Mouse (Mus musculus): ENCODE results near the gene Dpy19l3. TPM values are rescaled to one million over a fixed set of nuclear protein-coding genes. Genes with fewer than 3 reads are reported as not detected.

Dpy19l3 gene
- polyA plus RNA-seq, 1 experiment from 2014 or later: 51.0 TPM

DNA sequence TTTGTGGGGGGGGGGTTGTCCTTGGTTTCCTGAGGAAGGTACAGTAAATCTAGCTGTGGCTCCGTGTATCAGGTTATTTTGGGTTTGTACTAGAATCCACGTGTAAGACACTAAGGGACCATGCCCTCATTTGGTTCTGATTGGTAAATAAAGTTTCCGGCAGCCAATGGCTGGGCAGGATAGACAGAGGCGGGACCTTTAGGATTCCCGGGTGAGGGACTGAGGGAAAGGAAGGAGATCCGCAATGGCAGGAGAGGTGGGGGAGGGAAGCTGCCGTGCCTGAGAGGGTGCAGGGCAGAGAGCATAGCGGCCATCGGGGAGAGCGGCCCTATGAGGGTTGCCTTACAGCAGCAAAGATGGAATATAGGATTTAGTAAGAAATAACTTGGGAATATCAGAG, 67.0 kb downstream of the Dpy19l3 start:
- no peaks in the 10 kb centered on the region for H3K27me3 ChIP-seq (replicated peaks; ENCODE audit: control insufficient read depth, insufficient read depth, low read length)
- peak overlapping the region; percentile 9; the same call in 1 of the 2 replicates for H3K4me2 ChIP-seq (ENCODE audit: low read length)
- H3K9me3 ChIP-seq (ENCODE audit: control insufficient read depth, low read length): no peaks in the 10 kb centered on the region
- no peaks in the 10 kb centered on the region for H3K36me3 ChIP-seq (ENCODE audit: control insufficient read depth, insufficient read depth, low read length)
- H3K9ac ChIP-seq (ENCODE audit: low read depth, low read length): no peak overlapping the region
- no peak for ATAC-seq
- H3K4me1 ChIP-seq (ENCODE audit: control insufficient read depth, insufficient read depth, low read depth, low read length): peaks cover 17% of the 10 kb centered on the region
- H3K4me3 ChIP-seq (ENCODE audit: low read length): no peak overlapping the region
- WGBS: 29% methylated on average over 10 of the region's 10 CpGs
- H3K27ac ChIP-seq (ENCODE audit: low read depth, low read length): no peak overlapping the region

DNA sequence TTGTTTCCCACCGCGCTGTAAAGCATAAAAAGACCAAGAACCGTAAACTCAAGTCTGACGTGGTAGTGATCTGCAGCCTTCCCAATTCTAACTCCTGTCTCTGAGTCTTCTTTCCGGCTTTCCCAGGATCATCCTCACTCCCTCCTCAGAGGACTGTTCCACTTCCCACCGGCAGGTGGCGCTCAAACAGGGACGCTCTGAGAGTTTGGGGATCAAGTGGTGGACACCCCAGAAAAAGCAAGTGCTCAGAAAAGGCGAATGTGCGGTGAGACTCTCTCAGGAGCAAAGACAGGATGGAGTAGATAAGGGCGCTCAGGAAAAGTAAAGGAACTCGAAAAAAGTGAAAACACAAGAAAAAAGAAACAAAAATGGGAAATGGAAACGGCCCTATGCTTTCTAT, 67.5 kb downstream of the Dpy19l3 start:
- Histone ChIP-seq H3K27me3 (replicated peaks; ENCODE audit: control insufficient read depth, insufficient read depth, low read length) (no peaks in the 10 kb centered on the region), H3K4me3 (ENCODE audit: low read length) (no peak overlapping the region), H3K36me3 (ENCODE audit: control insufficient read depth, insufficient read depth, low read length) (no peaks in the 10 kb centered on the region), H3K4me1 (ENCODE audit: control insufficient read depth, insufficient read depth, low read depth, low read length) (peaks cover 17% of the 10 kb centered on the region), H3K9me3 (ENCODE audit: control insufficient read depth, low read length) (no peaks in the 10 kb centered on the region), H3K27ac (ENCODE audit: low read depth, low read length) (no peak overlapping the region; the same call in 1 of the 2 replicates), H3K4me2 (ENCODE audit: low read length) (peak overlapping the region; percentile 9), H3K9ac (ENCODE audit: low read depth, low read length) (0 out of 2 replicates have a peak overlapping the region, but pooled peaks have one; percentile 11)
- ATAC-seq: no peak
- WGBS: 28% methylated on average over 13 of the region's 13 CpGs

DNA sequence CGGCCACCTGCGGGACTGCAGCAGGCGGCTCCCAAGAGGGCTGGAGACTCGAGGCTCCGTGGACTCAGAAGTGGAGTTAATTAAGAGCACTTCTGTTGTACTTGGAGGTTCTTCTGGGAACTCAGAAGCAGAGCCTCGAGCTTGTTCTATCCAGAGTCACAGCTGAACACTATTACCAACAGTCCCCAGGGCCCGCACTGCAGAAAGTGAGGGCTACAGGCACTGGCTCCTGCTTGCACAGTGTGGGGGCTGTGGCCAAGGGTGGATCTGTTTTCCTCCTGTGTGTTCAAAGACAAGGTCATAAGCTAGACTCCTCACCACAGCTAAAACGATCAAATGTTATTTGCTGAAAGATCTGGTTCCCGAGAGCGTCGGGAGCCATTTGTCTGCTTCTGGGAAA, 68.0 kb downstream of the Dpy19l3 start:
- ATAC-seq: 0 out of 2 replicates have a peak, but pooled peaks have one; percentile 38
- WGBS: 57% methylated on average over 11 of the region's 11 CpGs
- 0 out of 2 replicates have a peak, but pooled peaks cover 2% of the 10 kb centered on the region for H3K9me3 ChIP-seq (ENCODE audit: control insufficient read depth, low read length)

DNA sequence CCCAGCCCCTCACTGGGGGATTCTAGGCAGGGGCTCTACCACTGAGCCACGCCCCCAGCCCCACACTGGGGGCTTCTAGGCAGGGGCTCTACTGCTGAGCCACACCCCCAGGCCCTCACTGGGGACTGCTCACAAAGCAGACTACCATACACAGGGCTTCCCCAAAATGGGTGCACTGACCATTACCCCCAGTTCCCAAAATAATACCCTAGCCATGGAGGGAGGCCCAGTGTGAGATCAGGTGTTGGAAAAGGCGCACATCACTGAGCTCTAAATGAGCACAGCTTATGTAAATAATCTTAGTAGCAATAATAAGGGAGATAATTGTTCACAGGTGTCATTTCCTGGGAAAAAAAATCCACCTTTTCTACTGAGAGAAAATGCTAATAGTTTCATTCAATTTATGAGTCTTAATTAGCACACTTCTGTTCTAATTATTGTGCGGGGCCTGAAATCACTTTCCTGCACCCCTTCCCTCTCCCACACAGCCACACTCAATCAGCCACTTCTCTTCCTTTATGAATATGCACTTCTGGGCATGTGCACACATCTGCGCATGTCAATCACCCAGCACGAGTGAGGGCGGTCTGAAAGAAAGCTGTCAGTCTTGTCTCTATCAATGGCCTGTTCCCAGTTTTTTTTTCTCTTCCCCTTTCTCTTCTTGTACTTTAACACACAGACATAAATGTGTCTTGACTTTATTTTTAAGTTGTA, 70.7 kb downstream of the Dpy19l3 start:
- Histone ChIP-seq H3K27ac (ENCODE audit: low read depth, low read length) (no peak overlapping the region), H3K4me3 (ENCODE audit: low read length) (no peak overlapping the region), H3K9me3 (ENCODE audit: control insufficient read depth, low read length) (0 out of 2 replicates have a peak, but pooled peaks cover 2% of the 10 kb centered on the region), H3K27me3 (replicated peaks; ENCODE audit: control insufficient read depth, insufficient read depth, low read length) (no peaks in the 10 kb centered on the region), H3K36me3 (ENCODE audit: control insufficient read depth, insufficient read depth, low read length) (no peaks in the 10 kb centered on the region), H3K9ac (ENCODE audit: low read depth, low read length) (no peak overlapping the region), H3K4me2 (ENCODE audit: low read length) (no peak overlapping the region), H3K4me1 (ENCODE audit: control insufficient read depth, insufficient read depth, low read depth, low read length) (peaks cover 17% of the 10 kb centered on the region)
- peak; percentile 46; the same call in 1 of the 2 replicates for ATAC-seq
- WGBS: 59% methylated on average over 6 of the region's 6 CpGs

More for the DNA sequence above, 68.0 kb downstream of the Dpy19l3 start:
- Histone ChIP-seq H3K9ac (ENCODE audit: low read depth, low read length) (0 out of 2 replicates have a peak overlapping the region, but pooled peaks have one; percentile 11), H3K27ac (ENCODE audit: low read depth, low read length) (peak overlapping the region; percentile 25), H3K27me3 (replicated peaks; ENCODE audit: control insufficient read depth, insufficient read depth, low read length) (no peaks in the 10 kb centered on the region), H3K4me1 (ENCODE audit: control insufficient read depth, insufficient read depth, low read depth, low read length) (peaks cover 17% of the 10 kb centered on the region), H3K4me2 (ENCODE audit: low read length) (no peak overlapping the region), H3K4me3 (ENCODE audit: low read length) (no peak overlapping the region), H3K36me3 (ENCODE audit: control insufficient read depth, insufficient read depth, low read length) (no peaks in the 10 kb centered on the region)

DNA sequence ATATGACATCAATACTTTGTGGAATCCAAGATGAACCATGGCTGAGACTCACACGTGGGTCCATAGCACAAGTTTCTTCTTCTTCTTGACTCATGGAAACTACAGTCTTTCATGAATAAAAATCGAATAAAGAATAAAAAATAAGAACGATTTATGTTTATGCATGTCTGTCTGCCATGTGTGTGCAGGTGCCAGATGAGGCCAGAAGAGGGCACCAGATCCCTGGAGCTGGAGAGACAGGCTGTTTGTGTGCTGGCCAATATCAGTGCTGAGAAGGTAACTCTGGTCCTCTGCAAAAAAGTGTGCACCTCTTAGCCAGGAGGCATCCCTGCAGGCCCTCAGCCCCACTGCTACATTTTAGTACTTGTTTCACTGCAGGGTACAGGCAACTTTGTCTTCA, 72.7 kb downstream of the Dpy19l3 start:
- Histone ChIP-seq H3K4me1 (ENCODE audit: control insufficient read depth, insufficient read depth, low read depth, low read length) (peaks cover 6% of the 10 kb centered on the region), H3K27me3 (replicated peaks; ENCODE audit: control insufficient read depth, insufficient read depth, low read length) (no peaks in the 10 kb centered on the region), H3K36me3 (ENCODE audit: control insufficient read depth, insufficient read depth, low read length) (no peaks in the 10 kb centered on the region), H3K9me3 (ENCODE audit: control insufficient read depth, low read length) (peaks cover 5% of the 10 kb centered on the region; the same call in 1 of the 2 replicates), H3K27ac (ENCODE audit: low read depth, low read length) (no peak overlapping the region), H3K4me3 (ENCODE audit: low read length) (no peak overlapping the region), H3K9ac (ENCODE audit: low read depth, low read length) (no peak overlapping the region), H3K4me2 (ENCODE audit: low read length) (no peak overlapping the region)
- ATAC-seq: no peak
- 85% methylated on average over 3 of the region's 3 CpGs for WGBS

DNA sequence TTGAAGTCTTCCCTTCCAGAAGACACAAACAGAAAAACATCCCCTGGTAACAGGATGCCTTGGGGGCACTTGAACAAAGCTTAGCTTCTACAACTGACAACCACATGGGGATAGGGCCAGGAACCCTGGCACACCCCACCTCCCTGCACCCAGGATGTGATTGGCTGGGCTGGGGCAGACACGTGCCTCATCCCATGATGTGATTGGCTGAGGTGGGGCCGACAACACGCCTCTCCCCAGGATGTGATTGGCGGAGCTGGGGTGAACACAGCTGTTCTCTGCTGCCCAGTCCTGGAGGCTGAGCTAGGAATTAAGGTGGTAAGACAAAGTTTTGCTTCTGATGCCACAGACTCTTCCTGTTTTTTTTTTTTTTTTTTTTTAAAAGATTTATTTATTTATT, 75.3 kb downstream of the Dpy19l3 start:
- WGBS: 75% methylated on average over 4 of the region's 4 CpGs
- Histone ChIP-seq H3K9me3 (ENCODE audit: control insufficient read depth, low read length) (peaks cover 5% of the 10 kb centered on the region; the same call in 1 of the 2 replicates), H3K27me3 (replicated peaks; ENCODE audit: control insufficient read depth, insufficient read depth, low read length) (no peaks in the 10 kb centered on the region), H3K4me2 (ENCODE audit: low read length) (no peak overlapping the region), H3K36me3 (ENCODE audit: control insufficient read depth, insufficient read depth, low read length) (no peaks in the 10 kb centered on the region), H3K27ac (ENCODE audit: low read depth, low read length) (no peak overlapping the region), H3K4me1 (ENCODE audit: control insufficient read depth, insufficient read depth, low read depth, low read length) (no peaks in the 10 kb centered on the region), H3K4me3 (ENCODE audit: low read length) (no peak overlapping the region), H3K9ac (ENCODE audit: low read depth, low read length) (no peak overlapping the region)
- no peak for ATAC-seq

DNA sequence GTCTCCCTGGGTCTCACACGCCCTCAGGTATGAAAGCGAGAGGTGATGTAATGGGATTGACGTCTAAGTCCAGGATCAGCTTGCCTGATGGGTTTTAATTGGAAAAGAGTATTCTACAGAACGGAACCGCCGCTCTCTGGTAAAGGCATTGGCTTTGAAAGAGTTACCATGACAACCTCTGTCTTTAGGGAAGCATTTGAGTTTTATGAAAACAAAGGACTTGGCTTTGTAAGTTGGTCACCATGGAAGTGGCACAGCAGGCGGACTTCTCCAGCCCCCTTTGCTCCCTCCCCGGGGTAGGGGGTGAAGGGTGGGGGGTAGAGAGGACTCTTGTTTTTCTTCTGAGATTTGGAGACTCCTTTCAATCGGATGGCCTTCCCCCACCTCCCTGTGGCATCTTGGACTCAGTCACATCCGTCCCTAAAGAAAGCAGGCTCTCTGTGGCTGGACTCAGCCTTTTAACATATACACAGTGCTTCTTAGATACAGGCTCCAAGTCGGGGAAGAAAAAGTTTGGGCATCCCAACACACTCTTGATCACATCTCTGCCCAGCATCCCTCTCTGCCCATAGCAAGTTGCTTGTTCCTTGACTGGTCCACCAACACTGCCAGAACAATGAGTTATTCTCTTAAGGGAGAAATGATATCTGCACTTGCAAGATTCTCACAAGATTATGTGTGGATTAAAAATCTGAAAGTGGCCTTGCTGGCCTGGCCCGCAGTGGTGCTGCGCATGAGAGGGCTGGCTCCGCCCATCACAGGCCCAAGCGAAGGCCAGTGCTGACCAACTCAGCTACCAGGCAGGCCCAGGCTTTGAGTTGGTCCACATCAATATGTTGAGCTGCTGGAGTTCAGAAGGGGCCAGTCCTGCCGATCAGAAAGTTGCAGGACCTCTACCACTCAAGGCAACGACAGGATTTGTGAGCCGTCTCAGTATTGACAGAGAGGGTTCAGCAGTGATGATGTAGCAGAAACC, 85.9 kb downstream of the Dpy19l3 start:
- no peaks in the 10 kb centered on the region for H3K36me3 ChIP-seq (ENCODE audit: control insufficient read depth, insufficient read depth, low read length)
- WGBS: 25% methylated on average over 18 of the region's 18 CpGs
- no peak overlapping the region for H3K9ac ChIP-seq (ENCODE audit: low read depth, low read length)
- peak; percentile 90 for ATAC-seq
- peak overlapping the region; percentile 76 for H3K27ac ChIP-seq (ENCODE audit: low read depth, low read length)
- H3K4me2 ChIP-seq (ENCODE audit: low read length): 0 out of 2 replicates have a peak overlapping the region, but pooled peaks have one; percentile 12
- peaks cover 16% of the 10 kb centered on the region for H3K4me1 ChIP-seq (ENCODE audit: control insufficient read depth, insufficient read depth, low read depth, low read length)
- 0 out of 2 replicates have a peak, but pooled peaks cover 2% of the 10 kb centered on the region for H3K27me3 ChIP-seq (replicated peaks; ENCODE audit: control insufficient read depth, insufficient read depth, low read length)
- no peak overlapping the region for H3K4me3 ChIP-seq (ENCODE audit: low read length)
- H3K9me3 ChIP-seq (ENCODE audit: control insufficient read depth, low read length): no peaks in the 10 kb centered on the region

DNA sequence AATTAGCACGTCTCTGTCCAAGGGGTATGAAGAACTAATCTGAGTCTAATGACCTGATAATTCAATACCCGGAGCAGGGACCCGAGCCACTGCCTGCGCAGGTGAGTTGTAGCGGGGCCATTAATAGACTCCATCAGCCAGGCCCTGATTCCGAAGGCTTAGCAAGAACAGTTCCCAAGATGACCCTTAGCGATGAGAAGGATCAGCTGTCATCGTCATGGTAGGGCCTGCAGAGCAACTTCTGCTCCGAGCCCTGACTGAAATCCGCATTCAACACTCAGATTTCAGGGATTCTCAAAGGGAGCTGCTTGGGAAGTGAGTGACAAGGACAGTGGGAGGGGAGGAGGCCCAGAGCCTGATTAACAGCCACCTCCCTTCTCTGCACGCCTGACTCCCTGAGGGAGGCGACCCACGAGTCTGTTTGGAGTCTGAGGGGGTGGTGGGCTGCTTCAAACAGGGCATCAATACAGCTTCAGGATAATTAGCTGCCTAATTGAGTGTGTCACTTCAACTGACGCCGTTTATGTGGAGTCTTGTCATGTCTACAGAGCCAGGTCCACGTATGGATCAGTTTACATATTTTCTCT, 90.4 kb downstream of the Dpy19l3 start:
- H3K9ac ChIP-seq (ENCODE audit: low read depth, low read length): peak overlapping the region; percentile 23; the same call in 1 of the 2 replicates
- peaks cover 5% of the 10 kb centered on the region; the same call in 1 of the 2 replicates for H3K9me3 ChIP-seq (ENCODE audit: control insufficient read depth, low read length)
- H3K27me3 ChIP-seq (replicated peaks; ENCODE audit: control insufficient read depth, insufficient read depth, low read length): no peaks in the 10 kb centered on the region
- no peak overlapping the region for H3K4me2 ChIP-seq (ENCODE audit: low read length)
- H3K27ac ChIP-seq (ENCODE audit: low read depth, low read length): no peak overlapping the region
- H3K4me3 ChIP-seq (ENCODE audit: low read length): no peak overlapping the region
- 35% methylated on average over 16 of the region's 16 CpGs for WGBS
- peaks cover 16% of the 10 kb centered on the region for H3K4me1 ChIP-seq (ENCODE audit: control insufficient read depth, insufficient read depth, low read depth, low read length)
- ATAC-seq: no peak
- no peaks in the 10 kb centered on the region for H3K36me3 ChIP-seq (ENCODE audit: control insufficient read depth, insufficient read depth, low read length)
